Mouse (Mus musculus) spleen, adult 2 months (tissue): Measurements from ENCODE around the gene Exoc6b.

ENCODE experiments used
- CTCF ChIP-seq: fragments of 200-500 bp; IDR thresholded peaks from 2 replicates; pipeline ENCODE4 v1.5.1; 2011; ENCODE audit warnings: mild to moderate bottlenecking, inconsistent platforms; ENCODE audit not compliant: insufficient read depth, insufficient read length, insufficient replicate concordance; ENCODE audit errors: extremely low read depth
- POLR2A ChIP-seq: fragments of 200-500 bp; IDR thresholded peaks from 2 replicates; pipeline ENCODE4 v1.6.1; 2011; ENCODE audit warnings: low read depth, low read length, inconsistent platforms

- TF ChIP-seq CTCF: no peak
- TF ChIP-seq POLR2A: no peak
Observed at GRCm38 (mm10) chr6:84976563-84976971, 92.7 kb downstream of the Exoc6b start.
